Mouse (Mus musculus) bone marrow, adult 2 months (tissue): ENCODE results near the gene Krtcap2.

ENCODE experiments used
- CTCF ChIP-seq: fragments of 200-500 bp; IDR thresholded peaks from 2 replicates; pipeline ENCODE4 v1.5.1; 2011; ENCODE audit warnings: low read length, control low read depth; ENCODE audit not compliant: control insufficient read depth, insufficient read depth
- POLR2A ChIP-seq: fragments of 200-500 bp; IDR thresholded peaks from 2 replicates; pipeline ENCODE4 v1.6.1; 2011; ENCODE audit warnings: low read depth, mild to moderate bottlenecking, control low read depth, low read length, borderline replicate concordance; ENCODE audit not compliant: control insufficient read depth

GRCm38 (mm10) chr3:89245688-89246171 is at the start of gene Krtcap2:
- TF ChIP-seq CTCF (no peak), POLR2A (no peak)
